Mouse (Mus musculus) neural tube, embryonic 11.5 days (tissue): ENCODE results near the gene Klhdc7b. TPM values are rescaled to one million over a fixed set of nuclear protein-coding genes. Genes with fewer than 3 reads are reported as not detected.

Experiments used
- ATAC-seq: fragments of 200-750 bp; cut with Nextera tagmentation; 2 replicates; pipeline ENCODE4 v1.8.0; 2017; ENCODE audit warnings: moderate number of reproducible peaks, mild to moderate bottlenecking, moderate TSS enrichment, moderate library complexity; ENCODE audit not compliant: insufficient read depth, low FRiP score, low TSS enrichment
- DNase-seq: peaks from one replicate; pipeline ENCODE4 v3.0.0-alpha.2; 2015; ENCODE audit warnings: low spot score
- H3K27ac ChIP-seq: fragments of 300-500 bp; sonication (generic); 2 replicates; pipeline ENCODE4 v1.5.1; 2014; ENCODE audit warnings: low read depth, mild to moderate bottlenecking, low read length
- H3K27me3 ChIP-seq: fragments of 300-500 bp; sonication (generic); 2 replicates; pipeline ENCODE4 v1.6.1; 2014; ENCODE audit warnings: mild to moderate bottlenecking, low read length, mixed read lengths; ENCODE audit not compliant: control insufficient read depth, insufficient read depth
- H3K36me3 ChIP-seq: fragments of 300-500 bp; sonication (generic); 2 replicates; pipeline ENCODE4 v1.6.1; 2014; ENCODE audit warnings: mild to moderate bottlenecking, low read length, moderate library complexity, mixed read lengths; ENCODE audit not compliant: control insufficient read depth, insufficient read depth
- H3K4me1 ChIP-seq: fragments of 300-500 bp; sonication (generic); 2 replicates; pipeline ENCODE4 v1.6.1; 2014; ENCODE audit warnings: low read length, mixed read lengths; ENCODE audit not compliant: control insufficient read depth, insufficient read depth
- H3K4me2 ChIP-seq: fragments of 300-500 bp; sonication (generic); 2 replicates; pipeline ENCODE4 v1.6.1; 2014; ENCODE audit warnings: low read depth, mild to moderate bottlenecking, moderate library complexity
- H3K4me3 ChIP-seq: fragments of 300-500 bp; sonication (generic); 2 replicates; pipeline ENCODE4 v1.5.1; 2014; ENCODE audit warnings: low read depth, low read length
- H3K9ac ChIP-seq: fragments of 300-500 bp; sonication (generic); 2 replicates; pipeline ENCODE4 v1.6.1; 2014; ENCODE audit warnings: mild to moderate bottlenecking, low read length
- H3K9me3 ChIP-seq: fragments of 300-500 bp; sonication (generic); 2 replicates; pipeline ENCODE4 v1.6.1; 2016; ENCODE audit warnings: low read length; ENCODE audit not compliant: control insufficient read depth
- WGBS: fragments of 180-500 bp; shearing (Covaris S2); extraction: QIAGEN DNeasy Blood & Tissue Kit; methylation state at CpG from one replicate; pipeline ENCODE4 v1.1.7; 2014; 5-methylcytosine and 5-hydroxymethylcytosine counted together
- polyA plus RNA-seq: library from polyadenylated mRNA; unstranded; fragments of >200 nt; fragmentation: Nextera tagmentation; extraction: Ambion mirVana; gene quantifications from 2 replicates; pipeline ENCODE4 v1.2.1, GENCODE M21; 2014

The Klhdc7b gene
- polyA plus RNA-seq, 1 experiment from 2014 or later: not detected

DNA sequence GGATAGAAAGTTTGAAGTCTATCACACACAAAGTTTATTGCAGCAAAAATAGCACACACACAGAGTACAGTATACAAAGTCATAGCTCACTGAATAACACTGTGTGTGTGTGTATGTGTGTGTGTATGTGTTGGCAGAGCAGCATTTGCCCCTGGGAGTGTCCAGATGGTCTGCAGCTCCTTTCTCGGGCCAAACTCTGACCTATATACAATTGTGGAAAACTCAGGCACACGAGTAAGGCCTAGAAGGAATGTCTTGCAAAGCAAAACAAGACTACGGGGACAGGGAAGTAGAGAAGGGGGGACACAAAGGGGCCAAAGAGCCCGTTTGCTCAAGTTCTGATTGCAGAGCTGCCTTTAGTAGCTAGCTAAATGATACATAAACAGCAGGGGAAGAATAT lies 48.2 kb downstream of the Klhdc7b start:
- no peak overlapping the region for H3K27ac ChIP-seq
- H3K9me3 ChIP-seq: no peaks in the 10 kb centered on the region
- no peak for DNase-seq
- H3K4me2 ChIP-seq: no peak overlapping the region
- no peak overlapping the region for H3K4me3 ChIP-seq
- H3K9ac ChIP-seq: no peak overlapping the region
- no peak for ATAC-seq
- H3K4me1 ChIP-seq: peaks cover 8% of the 10 kb centered on the region
- 73% methylated on average over 4 of the region's 4 CpGs for WGBS
- no peaks in the 10 kb centered on the region for H3K36me3 ChIP-seq
- no peaks in the 10 kb centered on the region for H3K27me3 ChIP-seq

DNA sequence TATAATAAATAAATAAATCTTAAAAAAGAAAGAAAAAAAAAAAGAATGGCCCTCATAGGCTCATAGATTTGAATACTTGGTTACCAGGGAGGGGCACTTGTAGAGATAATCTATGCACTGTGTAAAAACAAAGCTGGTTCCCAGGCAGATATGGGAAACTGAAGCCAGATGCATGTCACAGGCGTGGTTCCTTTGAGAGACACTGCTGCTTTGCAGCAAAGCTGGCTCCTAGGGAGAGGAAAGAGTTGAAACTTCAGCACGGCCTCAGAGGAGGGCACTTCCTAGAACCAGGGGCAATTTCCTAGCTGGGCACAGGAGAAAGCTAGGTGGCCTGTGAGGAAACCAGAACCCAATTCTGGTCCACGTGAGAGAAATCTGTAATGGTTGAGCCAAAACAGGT lies 49.4 kb downstream of the Klhdc7b start:
- Histone ChIP-seq H3K36me3 (no peaks in the 10 kb centered on the region), H3K27me3 (no peaks in the 10 kb centered on the region), H3K9me3 (no peaks in the 10 kb centered on the region), H3K4me1 (no peaks in the 10 kb centered on the region), H3K9ac (no peak overlapping the region), H3K4me3 (no peak overlapping the region), H3K4me2 (no peak overlapping the region), H3K27ac (no peak overlapping the region)
- 72% methylated on average over 3 of the region's 3 CpGs for WGBS
- ATAC-seq: no peak
- no peak for DNase-seq

DNA sequence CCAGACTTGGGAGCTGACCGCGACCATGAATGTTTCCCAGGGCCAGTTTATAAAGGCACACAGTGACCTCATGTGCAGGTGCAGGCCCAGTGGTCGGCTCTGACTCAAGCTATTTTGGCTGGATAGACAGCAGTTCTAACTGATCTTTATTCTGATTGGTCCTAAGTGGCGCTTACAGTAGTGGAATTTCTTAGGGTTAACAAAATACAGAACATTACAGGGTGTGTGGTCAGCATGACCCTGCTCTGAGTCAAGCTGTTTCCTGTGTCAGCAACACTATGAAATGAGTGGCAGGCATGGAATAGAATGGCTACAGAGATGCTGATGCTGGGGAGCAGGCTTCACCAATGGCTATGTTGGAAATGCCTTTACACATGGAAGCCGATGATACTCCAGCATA lies 51.2 kb downstream of the Klhdc7b start:
- no peak for ATAC-seq
- H3K9me3 ChIP-seq: no peaks in the 10 kb centered on the region
- no peak for DNase-seq
- no peak overlapping the region for H3K9ac ChIP-seq
- no peak overlapping the region for H3K27ac ChIP-seq
- no peaks in the 10 kb centered on the region for H3K27me3 ChIP-seq
- H3K4me2 ChIP-seq: no peak overlapping the region
- H3K4me3 ChIP-seq: no peak overlapping the region
- H3K36me3 ChIP-seq: no peaks in the 10 kb centered on the region
- no peaks in the 10 kb centered on the region for H3K4me1 ChIP-seq
- 91% methylated on average over 5 of the region's 5 CpGs for WGBS

Other genes starting within 250 kb of the Klhdc7b start
- gene Mapk12, start 244.2 kb upstream of the Klhdc7b start, polyA plus RNA-seq: 15.4 and 20.3 TPM in 2 replicates
- 33.1 and 37.4 TPM in 2 replicates for gene Mapk11, start 235.3 kb upstream of the Klhdc7b start, polyA plus RNA-seq
- gene Plxnb2, start 204.1 kb upstream of the Klhdc7b start, polyA plus RNA-seq: 112 and 117 TPM in 2 replicates
- gene Dennd6b, start 188.4 kb upstream of the Klhdc7b start, polyA plus RNA-seq: 30.5 and 33.6 TPM in 2 replicates
- gene Ppp6r2, start 173.4 kb upstream of the Klhdc7b start, polyA plus RNA-seq: 45.2 and 47.1 TPM in 2 replicates
- gene Sbf1, start 69.6 kb upstream of the Klhdc7b start, polyA plus RNA-seq: 75.7 and 90.7 TPM in 2 replicates
- gene Adm2, start 62.2 kb upstream of the Klhdc7b start, polyA plus RNA-seq: 0.17 TPM in 1 of 2 replicates, not detected in the other
- not detected in 2 replicates for gene Miox, start 50.5 kb upstream of the Klhdc7b start, polyA plus RNA-seq
- 31.8 and 35.8 TPM in 2 replicates for gene Lmf2, start 29.3 kb upstream of the Klhdc7b start, polyA plus RNA-seq
- gene Ncaph2, start 29.2 kb upstream of the Klhdc7b start, polyA plus RNA-seq: 154 and 158 TPM in 2 replicates
- 6.0 and 8.8 TPM in 2 replicates for gene Sco2, start 11.1 kb upstream of the Klhdc7b start, polyA plus RNA-seq
- 1.6 and 2.0 TPM in 2 replicates for gene Tymp, start 7.9 kb upstream of the Klhdc7b start, polyA plus RNA-seq
- 0.39 and 1.0 TPM in 2 replicates for gene Odf3b, start 5.6 kb upstream of the Klhdc7b start, polyA plus RNA-seq
- gene Syce3, start 25.6 kb downstream of the Klhdc7b start, polyA plus RNA-seq: not detected in 2 replicates
- gene Cpt1b, start 40.9 kb downstream of the Klhdc7b start, polyA plus RNA-seq: 1.2 TPM in 1 of 2 replicates, not detected in the other
- 2.0 and 2.3 TPM in 2 replicates for gene C730034F03Rik, start 44.7 kb downstream of the Klhdc7b start, polyA plus RNA-seq
- 0.26 and 0.64 TPM in 2 replicates for gene Gm44502, start 44.8 kb downstream of the Klhdc7b start, polyA plus RNA-seq
- 58.1 and 63.8 TPM in 2 replicates for gene Chkb, start 45.0 kb downstream of the Klhdc7b start, polyA plus RNA-seq
- gene Mapk8ip2, start 69.0 kb downstream of the Klhdc7b start, polyA plus RNA-seq: 27.6 and 33.2 TPM in 2 replicates
- 10.3 and 10.8 TPM in 2 replicates for gene Arsa, start 92.5 kb downstream of the Klhdc7b start, polyA plus RNA-seq
- 2.7 and 3.0 TPM in 2 replicates for gene Shank3, start 114.7 kb downstream of the Klhdc7b start, polyA plus RNA-seq
- gene Acr, start 183.4 kb downstream of the Klhdc7b start, polyA plus RNA-seq: 0.40 TPM in 1 of 2 replicates, not detected in the other
- gene Rabl2, start 207.0 kb downstream of the Klhdc7b start, polyA plus RNA-seq: 96.7 and 104 TPM in 2 replicates